Mouse (Mus musculus) B cell, adult (primary cell): Measurements from ENCODE around the gene Ccdc173. TPM values are rescaled to one million over a fixed set of nuclear protein-coding genes. Genes with fewer than 3 reads are reported as not detected.

ENCODE experiments used
- total RNA-seq: library from RNA; stranded (reverse); gene quantifications from 4 replicates; pipeline ENCODE4 v1.2.4, GENCODE M21; 2023; ENCODE audit not compliant: inconsistent age

The Ccdc173 gene
- total RNA-seq: 3.3 to 4.6 TPM (median 3.7 TPM) in 4 replicates

DNA sequence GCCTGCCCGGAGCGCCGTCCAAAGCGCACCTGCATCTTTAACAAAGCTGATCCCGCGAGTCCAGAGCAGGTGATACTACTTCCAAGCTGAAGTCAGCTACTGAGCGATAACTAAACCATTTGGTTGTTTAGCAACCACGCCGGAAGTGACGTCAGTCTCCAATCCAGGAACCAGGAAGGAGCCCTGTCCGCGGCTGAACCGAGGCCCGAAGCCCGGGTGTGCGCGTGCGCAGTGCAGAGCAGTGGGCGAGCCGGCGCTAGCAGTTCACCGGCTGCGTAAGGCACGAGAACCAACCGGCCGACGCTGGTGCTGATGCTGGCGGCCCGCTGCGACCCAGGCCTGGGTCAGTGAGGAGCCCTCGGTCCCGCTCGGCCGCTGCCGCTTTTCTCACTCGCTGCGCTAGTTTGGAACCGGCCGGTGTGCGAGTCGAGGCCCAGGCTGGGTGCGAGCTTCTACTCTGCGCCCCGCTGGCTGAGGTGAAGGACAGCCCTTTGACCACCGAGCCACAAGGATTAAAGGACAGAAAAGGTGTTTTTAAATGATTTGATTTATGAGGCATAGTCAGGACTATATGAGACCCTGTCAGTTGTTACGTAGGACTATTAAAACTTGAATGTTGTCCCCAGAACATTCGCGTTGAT is at the start of gene Ccdc173, which contains the start of gene Phospho2:
Gene Ccdc173 (minus strand): TSS at position 147 of the 641 bp plus-strand sequence.
Gene Phospho2 (plus strand): TSS at position 195 of the 641 bp plus-strand sequence.

DNA sequence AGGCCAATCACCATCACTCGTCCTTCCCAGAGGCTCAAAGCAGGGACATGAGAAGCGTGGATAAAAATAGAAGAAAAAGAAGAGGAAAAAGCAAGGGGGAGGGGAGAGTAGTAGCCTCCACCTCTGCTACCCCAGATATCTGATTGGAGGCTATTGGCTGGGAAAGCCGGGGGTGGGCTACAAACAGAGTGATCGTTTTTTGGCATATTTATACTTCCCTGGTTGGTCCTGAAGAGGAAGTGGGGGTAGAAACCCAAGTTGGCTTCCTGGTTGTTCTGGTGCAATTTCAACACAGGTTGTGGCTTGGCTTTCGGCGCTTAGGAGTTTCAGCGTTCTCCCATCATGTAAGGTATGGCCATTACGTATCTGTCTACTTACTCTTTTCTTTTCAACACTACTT is 32.3 kb upstream of the Ccdc173 start, which contains the start of gene Klhl23:
Gene Klhl23 (plus strand): TSS at position 234 of the 400 bp plus-strand sequence.

DNA sequence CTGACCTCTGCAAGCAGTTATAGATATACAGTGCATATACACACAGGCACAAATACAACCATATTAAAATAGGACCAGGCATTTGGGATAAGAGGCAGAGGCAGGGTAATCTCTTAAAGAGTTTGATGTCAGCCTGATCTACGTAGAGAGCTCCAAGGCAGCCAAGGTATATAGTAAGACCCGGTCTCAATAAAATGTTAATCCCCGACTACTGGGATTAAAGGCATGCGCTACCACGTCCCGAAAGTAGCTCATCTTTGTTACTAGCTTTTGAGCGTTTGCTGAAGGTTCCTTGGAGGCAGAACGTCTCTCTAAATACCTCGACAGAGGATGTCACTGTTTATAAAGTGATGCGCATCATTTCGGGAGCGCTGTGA is 67.1 kb downstream of the Ccdc173 start, which contains the start of gene Ppig:
Gene Ppig (plus strand): TSS at position 273 of the 377 bp plus-strand sequence.

DNA sequence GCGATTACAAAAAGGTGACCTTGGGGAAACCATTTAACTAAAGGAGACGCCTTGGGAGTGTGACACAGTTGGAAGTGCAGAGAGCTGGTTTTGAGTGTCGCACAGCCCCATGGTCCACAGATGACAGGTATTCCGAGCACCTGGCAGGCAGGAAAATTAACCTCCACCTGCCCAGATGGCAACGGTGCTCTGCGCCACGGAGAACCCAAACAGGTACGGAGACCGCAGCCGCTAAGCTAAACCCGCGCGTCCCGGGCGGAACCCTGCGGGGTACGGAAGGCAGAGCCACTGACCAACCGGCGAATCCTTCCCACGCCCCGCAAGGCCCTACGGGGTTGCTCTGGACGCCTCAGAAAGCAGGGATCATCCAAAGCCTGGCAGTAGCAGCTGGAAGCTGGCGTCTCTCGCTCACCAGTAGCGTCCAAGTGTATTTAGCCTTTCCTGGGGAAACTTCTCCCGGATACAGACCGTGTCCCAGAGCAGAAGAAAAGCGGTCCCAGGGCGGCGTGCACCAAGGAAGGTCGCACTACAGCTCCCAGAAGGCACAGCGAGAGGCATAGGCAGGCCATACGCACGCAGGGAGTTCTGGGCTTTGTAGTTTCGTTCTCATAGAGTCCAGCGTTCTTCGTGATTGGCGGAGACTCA is 76.3 kb downstream of the Ccdc173 start, which contains the start of gene Fastkd1:
Gene Fastkd1 (minus strand): TSS at position 536 of the 645 bp plus-strand sequence.

Other genes with a start within 250 kb of the Ccdc173 start
- 0.03 TPM in 2 of 4 replicates, not detected in the others for gene Lrp2, start 203.5 kb downstream of the Ccdc173 start, total RNA-seq
- 1.1 to 2.3 TPM (median 1.5 TPM) in 4 replicates for gene Bbs5, start 142.4 kb downstream of the Ccdc173 start, total RNA-seq
- gene Klhl41, start 119.5 kb downstream of the Ccdc173 start, total RNA-seq: 4.4 to 4.5 TPM in 2 of 4 replicates, not detected in the others
- 20.8 to 28.9 TPM (median 24.5 TPM) in 4 replicates for gene Fastkd1, start 76.1 kb downstream of the Ccdc173 start, total RNA-seq
- 81.9 to 115 TPM (median 100 TPM) in 4 replicates for gene Ppig, start 67.0 kb downstream of the Ccdc173 start, total RNA-seq
- gene Phospho2, start within 50 bp of the Ccdc173 start, total RNA-seq: 36.4 to 40.2 TPM (median 39.4 TPM) in 4 replicates
- 0.35 to 0.42 TPM (median 0.42 TPM) in 3 of 4 replicates, not detected in the other for gene Klhl23, start 32.4 kb upstream of the Ccdc173 start, total RNA-seq
- gene Ssb, start 72.0 kb upstream of the Ccdc173 start, total RNA-seq: 154 to 199 TPM (median 185 TPM) in 4 replicates
- gene Mettl5, start 96.0 kb upstream of the Ccdc173 start, total RNA-seq: 13.5 to 18.1 TPM (median 17.0 TPM) in 4 replicates
- 61.5 to 88.5 TPM (median 80.4 TPM) in 4 replicates for gene Ubr3, start 107.7 kb upstream of the Ccdc173 start, total RNA-seq
- gene Myo3b, start 249.6 kb upstream of the Ccdc173 start, total RNA-seq: 0.36 to 1.0 TPM (median 0.58 TPM) in 4 replicates